ENCODE assay signal across 27 mouse cellular contexts in genomic region chr8:73303907-73304306, GRCm38 (mm10). TPM values are rescaled to one million over a fixed set of nuclear protein-coding genes. Genes with fewer than 3 reads are reported as not detected.
DNase-seq lines count a peak whose midpoint lies in the region; ATAC-seq and TF ChIP-seq lines count a peak whose summit lies in the region.
"Had no signal": no experiment of that assay in that cellular context is flagged by ENCODE, and none has a peak within 500 bp of the region (broad histone marks: within the 10 kb centered on the region; RNA-seq: fewer than 3 reads in every experiment).

No protein-coding gene starts in this region.

- no peaks in the 10 kb centered on the region for H3K36me3 ChIP-seq in kidney, postnatal 0 days (ENCODE audit: insufficient read depth, low read length)
- H3K36me3 ChIP-seq in kidney, embryonic 16.5 days (ENCODE audit: insufficient read depth, low read length) = no peaks in the 10 kb centered on the region
- H3K36me3 ChIP-seq: forebrain, embryonic 10.5 days; G1E; hindbrain, embryonic 12.5 days had no signal

- H3K9ac ChIP-seq in kidney, postnatal 0 days (ENCODE audit: low read depth, low read length) = no peak overlapping the region
- no peak overlapping the region for H3K9ac ChIP-seq in kidney, embryonic 16.5 days (replicated peaks; ENCODE audit: low read length)
- H3K9ac ChIP-seq: forebrain, embryonic 13.5 days; hindbrain, embryonic 12.5 days had no signal

- H3K27me3 ChIP-seq in kidney, postnatal 0 days (ENCODE audit: insufficient read depth, low read length) = no peaks in the 10 kb centered on the region
- H3K27me3 ChIP-seq in kidney, embryonic 16.5 days (ENCODE audit: insufficient read depth, low read length) = no peaks in the 10 kb centered on the region
- no peaks in the 10 kb centered on the region for H3K27me3 ChIP-seq in Patski
- H3K27me3 ChIP-seq: CH12.LX; forebrain, embryonic 13.5 days; hindbrain, embryonic 12.5 days had no signal

- H3K4me2 ChIP-seq in kidney, postnatal 0 days (ENCODE audit: low read length) = no peak overlapping the region
- no peak overlapping the region for H3K4me2 ChIP-seq in kidney, embryonic 16.5 days (replicated peaks; ENCODE audit: low read depth, low read length)
- H3K4me2 ChIP-seq: forebrain, embryonic 13.5 days; heart, embryonic 11.5 days; hindbrain, embryonic 12.5 days had no signal

- no peak for TF ChIP-seq CTCF in kidney, postnatal 0 days (IDR thresholded peaks at IDR 0.05; ENCODE audit: low read depth)
- TF ChIP-seq CTCF in Patski (IDR thresholded peaks at IDR 0.05) = no peak

- no peak overlapping the region for H3K27ac ChIP-seq in kidney, postnatal 0 days
- H3K27ac ChIP-seq in kidney, embryonic 16.5 days (ENCODE audit: low read length) = no peak overlapping the region
- H3K27ac ChIP-seq: forebrain, embryonic 10.5 days; forebrain, embryonic 13.5 days; heart, adult 2 months; hindbrain, embryonic 12.5 days; hindbrain, postnatal 0 days had no signal

- H3K4me1 ChIP-seq in kidney, postnatal 0 days (replicated peaks; ENCODE audit: insufficient read depth, low read length) = 0 out of 2 replicates have a peak, but pooled peaks cover 3% of the 10 kb centered on the region
- H3K4me1 ChIP-seq in kidney, embryonic 16.5 days (ENCODE audit: insufficient read depth, low read length) = peaks cover 13% of the 10 kb centered on the region; the same call in 1 of the 2 replicates
- H3K4me1 ChIP-seq: forebrain, embryonic 10.5 days; forebrain, embryonic 13.5 days had no signal

- ATAC-seq in kidney, postnatal 0 days (replicated peaks; ENCODE audit: low FRiP score, low read depth) = no peak
- no peak for ATAC-seq in kidney, embryonic 16.5 days (ENCODE audit: low FRiP score, low TSS enrichment)
- peak; percentile 75 for ATAC-seq in Patski
- ATAC-seq: forebrain, embryonic 13.5 days; forebrain, embryonic 16.5 days; hindbrain, postnatal 0 days; inflammation-experienced regulatory T-cells, adult 6 months; intestine, embryonic 16.5 days had no signal

- H3K4me3 ChIP-seq in kidney, postnatal 0 days (replicated peaks; ENCODE audit: low read depth, low read length) = no peak overlapping the region
- no peak overlapping the region for H3K4me3 ChIP-seq in kidney, embryonic 16.5 days (ENCODE audit: low read length)
- H3K4me3 ChIP-seq: forebrain, embryonic 10.5 days; forebrain, embryonic 13.5 days; heart, adult 2 months; hindbrain, embryonic 12.5 days had no signal

- in situ Hi-C loops in Patski (cut with MboI; ENCODE audit: low pct_unique_long_range_greater_than_20kb) = no loop called here

- CTCF ChIA-PET in Patski (lab: Charles Lee) = interaction anchor here (1.2 to 2.3 kb wide), 6 partner anchors 8 to 72 kb away, joined by 3 to 9 read pairs (median 4); no protein-coding TSS in a partner anchor

- H3K9me3 ChIP-seq in kidney, postnatal 0 days (replicated peaks; ENCODE audit: low read length) = no peaks in the 10 kb centered on the region
- H3K9me3 ChIP-seq in kidney, embryonic 16.5 days (ENCODE audit: low read length) = no peaks in the 10 kb centered on the region
- H3K9me3 ChIP-seq: forebrain, embryonic 10.5 days; forebrain, embryonic 13.5 days; hindbrain, embryonic 12.5 days had no signal

- 47% methylated on average over 4 of the region's 4 CpGs for WGBS in kidney, postnatal 0 days
- WGBS in kidney, embryonic 16.5 days = 40% methylated on average over 4 of the region's 4 CpGs

- POLR2A ChIA-PET in Patski (lab: Charles Lee) = no interaction called here

- DNase-seq in embryo, embryonic 11 days = peak; percentile 4
- DNase-seq in embryo, embryonic 10 days (ENCODE audit: low spot score) = no peak
- peak; percentile 18 for DNase-seq in kidney, postnatal 0 days (ENCODE audit: low spot score)
- DNase-seq in 3T3-L1 (ENCODE audit: low read depth, low spot score) (peak; percentile 46), Patski (ENCODE audit: low read depth, low spot score) (peak; percentile 44)
- DNase-seq in right cerebral cortex, postnatal 10 days (ENCODE audit: low spot score in 2 of 2) = no peak
- no peak for DNase-seq in thymus, postnatal 36 days
- DNase-seq: adrenal gland, postnatal 10 days; adrenal gland, postnatal 36 days; B cell, adult 2 months; cerebellum, adult 11 months; cerebellum, adult 2 months; cerebellum, adult 9-11 months; cerebellum, postnatal 25 days; gastrocnemius, postnatal 25 days; heart, adult 2 months had no signal

RNA-seq across cellular contexts. Expression of gene Large1, which starts 49.4 kb away (rescaled TPM):
- 4.2 and 4.4 TPM in 2 replicates for polyA plus RNA-seq in kidney, postnatal 0 days (2015; fragmentation: Nextera tagmentation; extraction: Ambion mirVana)
- 5.0 and 6.2 TPM in 2 replicates for polyA plus RNA-seq in kidney, embryonic 16.5 days (2015; fragmentation: Nextera tagmentation; extraction: Ambion mirVana)
- 68.6 TPM for polyA plus RNA-seq in Patski (2021)
- polyA plus RNA-seq: G1E had no signal

Comparison
In these comparisons a context has a peak if more than half of its experiments do, and no peak if none do; other contexts are left out.
1. DNase-seq: peak in embryo, embryonic 11 days (single experiment), kidney, postnatal 0 days (single experiment), 3T3-L1 (single experiment) and Patski (single experiment); none in embryo, embryonic 10 days (single experiment), right cerebral cortex, postnatal 10 days (0 of 2) and thymus, postnatal 36 days (0 of 2).